Mouse (Mus musculus): ENCODE results near the gene Ube2c. TPM values are rescaled to one million over a fixed set of nuclear protein-coding genes. Genes with fewer than 3 reads are reported as not detected.

The Ube2c gene
- total and polyA plus RNA-seq, 3 experiments, result 1.5 to 7.3 (median 4.2) TPM

- Histone ChIP-seq H3K79me2 (replicated peaks; ENCODE audit: control insufficient read depth, insufficient read depth, low read length) (no peaks in the 10 kb centered on the region), H3K36me3 (ENCODE audit: control insufficient read depth, insufficient read depth, low read length) (no peaks in the 10 kb centered on the region), H3K27ac (no peak overlapping the region), H3K4me1 (ENCODE audit: control insufficient read depth, insufficient read depth, low read length) (no peaks in the 10 kb centered on the region; the same call in 1 of the 2 replicates), H3K4me3 (no peak overlapping the region), H3K9ac (ENCODE audit: low read depth, low read length) (no peak overlapping the region), H3K27me3 (ENCODE audit: control insufficient read depth, insufficient read depth, low read length) (no peaks in the 10 kb centered on the region)
- intact Hi-C loops (cut with DNase I), result no loop called here
- 78% methylated on average over 6 of the region's 6 CpGs for WGBS
- DNase-seq, result no peak
- no peak for TF ChIP-seq POLR2A (IDR thresholded peaks at IDR 0.05; ENCODE audit: insufficient read depth, low read depth, low read length)
- no peak for TF ChIP-seq CTCF (IDR thresholded peaks at IDR 0.05)
- TF ChIP-seq EP300 (IDR thresholded peaks at IDR 0.05; ENCODE audit: insufficient read depth, low read depth, low read length), result no peak
Measured at GRCm38 (mm10) chr2:164776130-164776529, 6.4 kb downstream of the Ube2c start.

- no peak overlapping the region for H3K27ac ChIP-seq
Measured at GRCm38 (mm10) chr2:164776801-164777200, 7.1 kb downstream of the Ube2c start.

GRCm38 (mm10) chr2:164777246-164778014 lies 7.7 kb downstream of the Ube2c start:
- WGBS, result 82% methylated on average over 30 of the region's 30 CpGs
- Histone ChIP-seq H3K4me1 (ENCODE audit: control insufficient read depth, insufficient read depth, low read length) (no peaks in the 10 kb centered on the region; the same call in 1 of the 2 replicates), H3K27ac (no peak overlapping the region), H3K36me3 (ENCODE audit: control insufficient read depth, insufficient read depth, low read length) (no peaks in the 10 kb centered on the region), H3K27me3 (ENCODE audit: control insufficient read depth, insufficient read depth, low read length) (no peaks in the 10 kb centered on the region), H3K4me3 (no peak overlapping the region), H3K9ac (ENCODE audit: low read depth, low read length) (no peak overlapping the region), H3K79me2 (replicated peaks; ENCODE audit: control insufficient read depth, insufficient read depth, low read length) (no peaks in the 10 kb centered on the region)
- DNase-seq, result no peak
- TF ChIP-seq CTCF (IDR thresholded peaks at IDR 0.05) (no peak), POLR2A (IDR thresholded peaks at IDR 0.05; ENCODE audit: insufficient read depth, low read depth, low read length) (no peak), EP300 (IDR thresholded peaks at IDR 0.05; ENCODE audit: insufficient read depth, low read depth, low read length) (no peak)
- intact Hi-C loops (cut with DNase I), result no loop called here

More at GRCm38 (mm10) chr2:164776801-164777200, 7.1 kb downstream of the Ube2c start:
- no peak for DNase-seq
- 69% methylated on average over 17 of the region's 17 CpGs for WGBS
- no peak for TF ChIP-seq POLR2A (IDR thresholded peaks at IDR 0.05; ENCODE audit: insufficient read depth, low read depth, low read length)
- TF ChIP-seq EP300 (IDR thresholded peaks at IDR 0.05; ENCODE audit: insufficient read depth, low read depth, low read length), result no peak
- TF ChIP-seq CTCF (IDR thresholded peaks at IDR 0.05), result no peak
- Histone ChIP-seq H3K36me3 (ENCODE audit: control insufficient read depth, insufficient read depth, low read length) (no peaks in the 10 kb centered on the region), H3K4me1 (ENCODE audit: control insufficient read depth, insufficient read depth, low read length) (no peaks in the 10 kb centered on the region; the same call in 1 of the 2 replicates), H3K4me3 (no peak overlapping the region), H3K9ac (ENCODE audit: low read depth, low read length) (no peak overlapping the region), H3K79me2 (replicated peaks; ENCODE audit: control insufficient read depth, insufficient read depth, low read length) (no peaks in the 10 kb centered on the region), H3K27me3 (ENCODE audit: control insufficient read depth, insufficient read depth, low read length) (no peaks in the 10 kb centered on the region)
- intact Hi-C loops (cut with DNase I), result no loop called here

GRCm38 (mm10) chr2:164778015-164778287 lies 8.3 kb downstream of the Ube2c start:
- TF ChIP-seq CTCF (IDR thresholded peaks at IDR 0.05) (no peak), EP300 (IDR thresholded peaks at IDR 0.05; ENCODE audit: insufficient read depth, low read depth, low read length) (no peak), POLR2A (IDR thresholded peaks at IDR 0.05; ENCODE audit: insufficient read depth, low read depth, low read length) (no peak)
- H3K27me3 ChIP-seq (ENCODE audit: control insufficient read depth, insufficient read depth, low read length), result no peaks in the 10 kb centered on the region
- no peak overlapping the region for H3K4me3 ChIP-seq
- H3K4me1 ChIP-seq (ENCODE audit: control insufficient read depth, insufficient read depth, low read length), result no peaks in the 10 kb centered on the region; the same call in 1 of the 2 replicates
- intact Hi-C loops (cut with DNase I), result no loop called here
- H3K9ac ChIP-seq (ENCODE audit: low read depth, low read length), result no peak overlapping the region
- no peaks in the 10 kb centered on the region for H3K36me3 ChIP-seq (ENCODE audit: control insufficient read depth, insufficient read depth, low read length)
- DNase-seq, result no peak
- no peak overlapping the region for H3K27ac ChIP-seq
- H3K79me2 ChIP-seq (replicated peaks; ENCODE audit: control insufficient read depth, insufficient read depth, low read length), result no peaks in the 10 kb centered on the region
- 89% methylated on average over 11 of the region's 11 CpGs for WGBS

GRCm38 (mm10) chr2:164778809-164779208 lies 9.1 kb downstream of the Ube2c start:
- no peaks in the 10 kb centered on the region for H3K36me3 ChIP-seq (ENCODE audit: control insufficient read depth, insufficient read depth, low read length)
- H3K4me3 ChIP-seq, result no peak overlapping the region
- DNase-seq, result no peak
- no peak for TF ChIP-seq CTCF (IDR thresholded peaks at IDR 0.05)
- H3K27me3 ChIP-seq (ENCODE audit: control insufficient read depth, insufficient read depth, low read length), result no peaks in the 10 kb centered on the region
- H3K9ac ChIP-seq (ENCODE audit: low read depth, low read length), result no peak overlapping the region
- 44% methylated on average over 7 of the region's 7 CpGs for WGBS
- no peak overlapping the region for H3K27ac ChIP-seq
- intact Hi-C loops (cut with DNase I), result no loop called here
- H3K79me2 ChIP-seq (replicated peaks; ENCODE audit: control insufficient read depth, insufficient read depth, low read length), result no peaks in the 10 kb centered on the region
- H3K4me1 ChIP-seq (ENCODE audit: control insufficient read depth, insufficient read depth, low read length), result no peaks in the 10 kb centered on the region; the same call in 1 of the 2 replicates

- Histone ChIP-seq H3K27me3 (ENCODE audit: control insufficient read depth, insufficient read depth, low read length) (no peaks in the 10 kb centered on the region), H3K4me1 (ENCODE audit: control insufficient read depth, insufficient read depth, low read length) (no peaks in the 10 kb centered on the region; the same call in 1 of the 2 replicates), H3K79me2 (replicated peaks; ENCODE audit: control insufficient read depth, insufficient read depth, low read length) (no peaks in the 10 kb centered on the region), H3K36me3 (ENCODE audit: control insufficient read depth, insufficient read depth, low read length) (no peaks in the 10 kb centered on the region), H3K4me3 (no peak within 1 kb of the TSS), H3K9ac (ENCODE audit: low read depth, low read length) (no peak within 1 kb of the TSS), H3K27ac (no peak within 1 kb of the TSS)
- DNase-seq, result no peak
- 71% methylated on average over 8 of the region's 8 CpGs for WGBS
- TF ChIP-seq POLR2A (IDR thresholded peaks at IDR 0.05; ENCODE audit: insufficient read depth, low read depth, low read length), result no peak
- no peak for TF ChIP-seq EP300 (IDR thresholded peaks at IDR 0.05; ENCODE audit: insufficient read depth, low read depth, low read length)
- TF ChIP-seq CTCF (IDR thresholded peaks at IDR 0.05), result no peak
- intact Hi-C loops (cut with DNase I), result no loop called here
Measured at GRCm38 (mm10) chr2:164779481-164780086, 9.9 kb downstream of the Ube2c start, which contains the start of gene Tnnc2. Gene Tnnc2, minus strand, starts transcription at chr2:164779967.

Data from heart, adult 2 months (tissue).